Mouse (Mus musculus): ENCODE data around the gene Mcrs1. TPM values are rescaled to one million over a fixed set of nuclear protein-coding genes. Genes with fewer than 3 reads are reported as not detected.

The Mcrs1 gene
- 23.9 and 27.0 TPM in 2 replicates for polyA plus RNA-seq (2012; rRNA removed)

GRCm38 (mm10) chr15:99251626-99252380, at the start of gene Mcrs1:
Gene Mcrs1, minus strand, starts transcription at chr15:99251961.

GRCm38 (mm10) chr15:99295484-99295981, 43.8 kb upstream of the Mcrs1 start, which contains the start of gene Fam186b:
Gene Fam186b, minus strand, starts transcription at chr15:99295888.

GRCm38 (mm10) chr15:99294813-99295374, 43.1 kb upstream of the Mcrs1 start, which contains the start of gene Prpf40b:
Gene Prpf40b, plus strand, starts transcription at chr15:99295087.

GRCm38 (mm10) chr15:99224208-99224911, 27.4 kb downstream of the Mcrs1 start, which contains the start of gene Kcnh3:
Gene Kcnh3, plus strand, starts transcription at chr15:99224861.

Other genes starting within 250 kb of the Mcrs1 start
- gene Tuba1c, start 222.1 kb downstream of the Mcrs1 start, polyA plus RNA-seq (2012; rRNA removed), result 241 and 278 TPM in 2 replicates
- gene Prph, start 196.8 kb downstream of the Mcrs1 start, polyA plus RNA-seq (2012; rRNA removed), result 0.70 and 0.71 TPM in 2 replicates
- gene Troap, start 177.4 kb downstream of the Mcrs1 start, polyA plus RNA-seq (2012; rRNA removed), result 12.8 and 16.0 TPM in 2 replicates
- gene C1ql4, start 164.1 kb downstream of the Mcrs1 start, polyA plus RNA-seq (2012; rRNA removed), result 0.01 and 0.02 TPM in 2 replicates
- 10.2 and 13.2 TPM in 2 replicates for gene Dnajc22, start 158.8 kb downstream of the Mcrs1 start, polyA plus RNA-seq (2012; rRNA removed)
- 7.0 and 8.0 TPM in 2 replicates for gene Spats2, start 126.0 kb downstream of the Mcrs1 start, polyA plus RNA-seq (2012; rRNA removed)
- gene Kcnh3, start 27.1 kb downstream of the Mcrs1 start, polyA plus RNA-seq (2012; rRNA removed), result 0.09 and 0.16 TPM in 2 replicates
- 8.8 and 9.9 TPM in 2 replicates for gene Prpf40b, start 43.1 kb upstream of the Mcrs1 start, polyA plus RNA-seq (2012; rRNA removed)
- 0.01 TPM in 1 of 2 replicates, not detected in the other for gene Fam186b, start 43.9 kb upstream of the Mcrs1 start, polyA plus RNA-seq (2012; rRNA removed)
- 3.6 and 4.1 TPM in 2 replicates for gene Fmnl3, start 118.5 kb upstream of the Mcrs1 start, polyA plus RNA-seq (2012; rRNA removed)
- gene Tmbim6, start 140.9 kb upstream of the Mcrs1 start, polyA plus RNA-seq (2012; rRNA removed), result 90.8 and 111 TPM in 2 replicates
- 0.70 and 0.80 TPM in 2 replicates for gene Nckap5l, start 205.8 kb upstream of the Mcrs1 start, polyA plus RNA-seq (2012; rRNA removed)
- 2.8 and 3.0 TPM in 2 replicates for gene Bcdin3d, start 222.8 kb upstream of the Mcrs1 start, polyA plus RNA-seq (2012; rRNA removed)

Data from liver, embryonic 14 days (tissue).